Mouse (Mus musculus) hindbrain, embryonic 13.5 days (tissue): ENCODE data around the gene D1Pas1. TPM values are rescaled to one million over a fixed set of nuclear protein-coding genes. Genes with fewer than 3 reads are reported as not detected.
A peak's percentile ranks its signal among the peaks of the same experiment; 100 is the strongest.

Experiments
- ATAC-seq: fragments of 200-750 bp; cut with Nextera tagmentation; 2 replicates; pipeline ENCODE4 v1.8.0; 2017; ENCODE audit warnings: moderate TSS enrichment; ENCODE audit not compliant: low FRiP score
- H3K27ac ChIP-seq: fragments of 300-500 bp; sonication (generic); 2 replicates; pipeline ENCODE4 v1.5.1; 2015; ENCODE audit warnings: inconsistent platforms, mild to moderate bottlenecking, moderate library complexity
- H3K27me3 ChIP-seq: fragments of 300-500 bp; sonication (generic); 2 replicates; pipeline ENCODE4 v1.6.1; 2015; ENCODE audit warnings: mild to moderate bottlenecking, inconsistent platforms
- H3K36me3 ChIP-seq: fragments of 300-500 bp; sonication (generic); 2 replicates; pipeline ENCODE4 v1.6.1; 2015; ENCODE audit warnings: mild to moderate bottlenecking, inconsistent platforms
- H3K4me1 ChIP-seq: fragments of 300-500 bp; sonication (generic); replicated peaks from 2 replicates; pipeline ENCODE4 v1.6.1; 2015; ENCODE audit warnings: inconsistent platforms
- H3K4me2 ChIP-seq: fragments of 300-500 bp; sonication (generic); 2 replicates; pipeline ENCODE4 v1.6.1; 2015; ENCODE audit warnings: inconsistent platforms, mild to moderate bottlenecking, moderate library complexity
- H3K4me3 ChIP-seq: fragments of 300-500 bp; sonication (generic); 2 replicates; pipeline ENCODE4 v1.5.1; 2015; ENCODE audit warnings: mild to moderate bottlenecking, inconsistent platforms
- H3K9ac ChIP-seq: fragments of 300-500 bp; sonication (generic); 2 replicates; pipeline ENCODE4 v1.6.1; 2015; ENCODE audit warnings: mild to moderate bottlenecking, inconsistent platforms
- H3K9me3 ChIP-seq: fragments of 300-500 bp; sonication (generic); 2 replicates; pipeline ENCODE4 v1.6.1; 2016; ENCODE audit warnings: inconsistent platforms
- WGBS: fragments of 180-500 bp; shearing (Covaris S2); methylation state at CpG from one replicate; pipeline ENCODE4 v1.1.7; 2015; 5-methylcytosine and 5-hydroxymethylcytosine counted together
- polyA plus RNA-seq: library from polyadenylated mRNA; unstranded; fragments of >200 nt; fragmentation: Nextera tagmentation; extraction: Ambion mirVana; gene quantifications from 2 replicates; pipeline ENCODE4 v1.2.1, GENCODE M21; 2015

The D1Pas1 gene
- polyA plus RNA-seq, 1 experiment from 2014 or later, result 0.21 TPM

DNA sequence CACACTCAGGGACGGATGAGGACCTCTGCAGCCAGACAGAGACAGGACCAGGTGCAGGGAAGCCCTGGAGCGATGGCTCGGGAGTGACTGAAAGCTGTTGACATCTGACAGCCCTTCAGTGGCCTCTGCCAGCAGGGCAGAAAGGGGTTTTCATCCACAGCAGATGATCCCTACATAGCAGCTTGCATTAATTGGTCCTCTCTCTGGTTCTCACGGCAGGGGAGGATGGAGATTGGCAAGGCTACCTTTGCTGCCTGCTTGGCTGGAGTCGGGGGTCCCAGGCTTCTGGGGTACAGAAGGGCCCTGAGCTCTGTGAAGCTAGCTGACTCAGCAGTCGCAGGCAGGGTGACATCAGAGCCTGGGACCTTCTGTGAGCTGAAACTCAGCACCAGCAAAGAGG lies 24.3 kb downstream of the D1Pas1 start:
- Histone ChIP-seq H3K27me3 (no peaks in the 10 kb centered on the region), H3K4me1 (peaks cover 11% of the 10 kb centered on the region), H3K9me3 (no peaks in the 10 kb centered on the region), H3K4me3 (no peak overlapping the region), H3K4me2 (no peak overlapping the region), H3K27ac (no peak overlapping the region), H3K36me3 (no peaks in the 10 kb centered on the region), H3K9ac (no peak overlapping the region)
- WGBS, result 58% methylated on average over 6 of the region's 6 CpGs
- ATAC-seq, result no peak

DNA sequence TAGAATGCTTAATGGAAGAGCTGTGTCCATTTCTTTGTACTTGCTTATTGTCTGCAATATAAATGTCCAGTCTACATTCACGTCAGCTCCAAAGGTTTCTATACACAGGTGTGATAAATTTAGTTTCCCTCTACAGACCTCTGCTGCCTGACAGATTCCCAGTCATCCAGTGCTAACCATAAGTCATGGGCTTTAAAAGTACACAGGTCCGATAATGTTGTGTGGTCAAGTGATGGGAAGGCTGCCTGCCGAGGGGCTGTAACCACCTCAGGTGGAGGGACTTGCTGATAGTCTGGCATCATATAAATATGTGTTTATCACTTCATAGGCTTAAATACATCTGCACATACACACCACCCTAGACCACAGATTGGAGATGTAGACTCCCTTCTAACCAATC lies 24.9 kb downstream of the D1Pas1 start:
- H3K36me3 ChIP-seq, result no peaks in the 10 kb centered on the region
- WGBS, result 91% methylated on average over 3 of the region's 3 CpGs
- no peak overlapping the region for H3K27ac ChIP-seq
- H3K27me3 ChIP-seq, result no peaks in the 10 kb centered on the region
- H3K4me1 ChIP-seq, result peaks cover 12% of the 10 kb centered on the region
- H3K9me3 ChIP-seq, result no peaks in the 10 kb centered on the region
- no peak overlapping the region for H3K4me2 ChIP-seq
- no peak overlapping the region for H3K9ac ChIP-seq
- no peak overlapping the region for H3K4me3 ChIP-seq
- no peak for ATAC-seq

DNA sequence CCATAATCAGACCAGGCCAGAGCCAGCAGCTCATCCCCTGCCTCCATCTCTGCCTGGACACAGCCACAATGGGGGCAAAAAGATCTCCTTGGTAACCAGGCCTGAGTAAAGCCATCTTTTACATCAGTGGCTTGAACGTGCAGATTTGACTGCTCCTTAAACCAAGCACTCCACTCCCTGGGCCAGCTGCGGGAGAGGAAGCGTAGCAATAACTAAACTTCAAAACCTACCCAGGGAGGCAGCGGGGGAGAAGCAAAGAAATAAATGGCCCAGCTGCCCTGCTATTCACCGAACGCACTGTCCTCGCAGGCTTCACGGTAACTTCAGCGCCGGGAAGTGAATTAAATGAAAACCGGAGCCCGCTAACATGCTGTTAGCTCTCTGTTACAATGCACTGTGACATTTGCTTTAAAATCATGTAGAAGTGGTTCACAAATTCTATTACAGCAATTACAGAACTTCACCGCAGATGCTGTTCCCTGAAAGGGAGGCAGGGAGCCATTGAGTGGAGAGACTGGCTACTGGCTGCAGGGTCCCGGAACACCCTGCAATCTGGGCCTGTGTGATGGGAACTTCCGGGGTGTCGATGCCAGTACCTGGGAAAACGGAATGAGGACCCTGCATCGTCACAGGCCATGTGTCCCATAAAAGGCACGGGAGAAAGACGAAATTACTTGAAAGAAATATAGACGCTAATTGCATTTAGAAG lies 30.5 kb downstream of the D1Pas1 start:
- Histone ChIP-seq H3K4me3 (no peak overlapping the region), H3K9me3 (no peaks in the 10 kb centered on the region), H3K4me1 (peaks cover 10% of the 10 kb centered on the region), H3K27me3 (no peaks in the 10 kb centered on the region), H3K9ac (no peak overlapping the region), H3K4me2 (0 out of 2 replicates have a peak overlapping the region, but pooled peaks have one; percentile 13), H3K36me3 (no peaks in the 10 kb centered on the region), H3K27ac (no peak overlapping the region)
- WGBS, result 46% methylated on average over 21 of the region's 21 CpGs
- ATAC-seq, result no peak

DNA sequence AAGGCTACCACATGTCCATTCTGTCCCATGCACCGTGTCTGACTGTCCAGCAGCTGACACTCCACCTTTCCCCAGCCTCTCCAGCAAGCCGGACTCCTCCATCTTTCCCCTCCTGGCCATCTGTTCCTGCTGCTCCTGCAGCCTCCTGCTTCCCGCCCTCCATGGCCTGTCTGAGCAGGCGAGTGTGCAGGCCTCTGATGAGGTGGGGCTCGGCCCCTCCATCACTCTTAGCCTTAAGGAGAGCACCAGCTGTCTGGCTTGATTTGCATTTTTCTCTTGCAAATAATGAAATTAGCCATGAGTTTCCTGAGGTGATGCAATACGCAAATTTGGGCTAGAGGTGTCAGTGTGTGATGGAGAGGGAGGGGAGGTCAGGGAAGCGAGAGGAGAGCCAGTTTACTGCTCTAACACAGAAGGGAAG lies 36.2 kb downstream of the D1Pas1 start:
- H3K9ac ChIP-seq, result no peak overlapping the region
- no peak overlapping the region for H3K27ac ChIP-seq
- H3K4me1 ChIP-seq, result peaks cover 5% of the 10 kb centered on the region
- no peak overlapping the region for H3K4me3 ChIP-seq
- no peak for ATAC-seq
- WGBS, result 38% methylated on average over 7 of the region's 7 CpGs
- no peak overlapping the region for H3K4me2 ChIP-seq
- H3K27me3 ChIP-seq, result 0 out of 2 replicates have a peak, but pooled peaks cover 3% of the 10 kb centered on the region
- no peaks in the 10 kb centered on the region for H3K9me3 ChIP-seq
- no peaks in the 10 kb centered on the region for H3K36me3 ChIP-seq

DNA sequence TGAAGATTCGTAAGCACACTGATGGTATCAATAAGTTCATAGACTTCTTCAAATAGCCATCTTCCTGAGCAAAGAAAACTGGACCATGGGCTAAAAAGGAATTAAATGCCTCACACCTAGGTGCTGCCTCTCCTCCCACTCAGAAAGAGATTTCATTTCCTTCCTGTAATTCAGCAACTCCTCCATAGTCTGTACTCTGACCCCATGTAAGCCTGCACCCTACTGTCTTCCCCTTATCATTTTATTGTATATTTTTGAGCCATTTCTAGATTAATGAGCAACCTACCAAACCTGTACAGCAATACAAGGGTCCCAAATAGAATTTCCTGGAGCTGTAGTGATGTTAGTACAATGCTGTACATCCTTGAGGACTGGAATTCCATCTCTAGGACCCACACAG lies 37.1 kb downstream of the D1Pas1 start:
- no peak for ATAC-seq
- H3K4me1 ChIP-seq, result peaks cover 5% of the 10 kb centered on the region
- WGBS, result 95% methylated on average over 1 of the region's 1 CpGs
- H3K4me3 ChIP-seq, result no peak overlapping the region
- H3K27me3 ChIP-seq, result 0 out of 2 replicates have a peak, but pooled peaks cover 3% of the 10 kb centered on the region
- H3K36me3 ChIP-seq, result no peaks in the 10 kb centered on the region
- H3K4me2 ChIP-seq, result no peak overlapping the region
- no peaks in the 10 kb centered on the region for H3K9me3 ChIP-seq
- no peak overlapping the region for H3K9ac ChIP-seq
- no peak overlapping the region for H3K27ac ChIP-seq

DNA sequence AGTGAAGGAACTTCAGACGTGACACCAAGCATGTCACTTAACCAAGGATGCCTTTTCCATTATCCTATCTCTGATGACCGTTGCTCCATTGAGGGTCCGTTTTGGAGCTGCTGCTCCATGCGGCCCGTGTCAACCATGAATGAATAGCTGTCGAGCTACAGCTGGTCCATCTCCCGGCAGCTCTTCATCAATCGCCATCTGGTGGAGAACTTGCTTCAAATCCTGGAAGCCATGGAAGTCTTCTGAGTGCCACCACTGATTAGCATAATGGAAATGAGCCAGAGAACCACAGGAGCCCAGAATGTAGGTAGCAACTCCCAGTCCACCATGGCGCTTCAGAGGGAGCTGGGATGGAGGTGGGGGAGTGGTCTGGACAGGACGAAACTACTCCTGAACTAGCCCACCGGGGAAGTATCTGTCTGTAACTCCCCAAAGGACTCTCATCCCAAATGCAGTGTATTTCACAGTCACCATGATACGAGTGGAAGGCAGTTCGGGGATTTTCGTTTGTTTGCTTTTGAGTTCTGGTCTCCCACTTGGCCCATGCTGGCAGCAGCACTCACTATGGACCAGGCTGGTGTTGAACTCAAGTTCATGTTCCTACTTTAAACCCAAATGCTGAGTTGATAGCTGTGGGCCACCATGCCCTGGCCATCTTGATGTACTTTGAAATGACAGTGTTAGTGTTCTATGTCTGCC lies 39.2 kb downstream of the D1Pas1 start:
- no peaks in the 10 kb centered on the region for H3K36me3 ChIP-seq
- no peaks in the 10 kb centered on the region for H3K9me3 ChIP-seq
- H3K9ac ChIP-seq, result no peak overlapping the region
- H3K27me3 ChIP-seq, result 0 out of 2 replicates have a peak, but pooled peaks cover 3% of the 10 kb centered on the region
- no peak for ATAC-seq
- peaks cover 5% of the 10 kb centered on the region for H3K4me1 ChIP-seq
- H3K4me2 ChIP-seq, result no peak overlapping the region
- no peak overlapping the region for H3K27ac ChIP-seq
- no peak overlapping the region for H3K4me3 ChIP-seq
- 84% methylated on average over 14 of the region's 14 CpGs for WGBS

DNA sequence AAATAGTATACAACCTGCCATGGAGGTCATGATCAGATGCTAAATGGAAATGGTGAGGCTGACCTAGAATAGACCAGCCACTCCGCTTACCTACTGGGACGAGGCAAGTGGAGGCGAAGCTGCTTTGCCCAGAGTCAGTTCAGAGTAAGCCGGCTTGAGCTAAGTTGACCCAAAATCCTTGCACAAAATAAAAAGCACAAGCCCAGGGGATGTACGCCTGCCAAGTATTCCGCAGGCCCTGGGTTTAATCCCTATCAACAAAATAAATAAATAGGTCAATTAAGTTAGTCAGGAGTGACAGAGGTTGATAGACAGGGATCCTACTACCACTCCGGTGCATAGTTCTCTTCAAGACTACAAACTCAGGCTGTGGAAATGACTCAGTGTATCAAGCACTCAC lies 41.0 kb downstream of the D1Pas1 start:
- no peak overlapping the region for H3K4me3 ChIP-seq
- WGBS, result 91% methylated on average over 7 of the region's 7 CpGs
- H3K9me3 ChIP-seq, result no peaks in the 10 kb centered on the region
- peaks cover 7% of the 10 kb centered on the region for H3K4me1 ChIP-seq
- 0 out of 2 replicates have a peak, but pooled peaks cover 3% of the 10 kb centered on the region for H3K27me3 ChIP-seq
- no peak overlapping the region for H3K27ac ChIP-seq
- H3K9ac ChIP-seq, result no peak overlapping the region
- H3K36me3 ChIP-seq, result no peaks in the 10 kb centered on the region
- ATAC-seq, result no peak
- H3K4me2 ChIP-seq, result no peak overlapping the region

DNA sequence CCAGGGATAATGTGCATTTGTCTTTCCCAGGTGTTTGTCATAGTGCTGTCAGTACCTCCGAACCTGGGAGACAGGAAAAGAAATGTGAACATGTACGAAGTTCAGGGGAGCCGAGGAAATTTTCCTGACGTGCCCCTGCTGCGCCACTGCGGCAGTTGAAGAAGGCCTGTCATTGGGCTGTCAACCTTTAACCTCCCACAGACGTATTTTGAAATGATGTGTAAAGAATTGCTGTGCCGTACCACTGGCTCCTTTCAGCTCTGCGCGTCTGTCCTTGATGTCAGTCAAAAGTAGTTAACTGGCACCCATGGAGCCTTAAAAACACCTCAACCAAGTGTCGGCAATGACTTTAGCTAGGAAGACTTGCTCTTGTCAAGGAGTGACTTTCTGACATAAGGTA lies 42.9 kb downstream of the D1Pas1 start:
- H3K9ac ChIP-seq, result no peak overlapping the region
- ATAC-seq, result no peak
- no peak overlapping the region for H3K4me3 ChIP-seq
- no peak overlapping the region for H3K4me2 ChIP-seq
- no peaks in the 10 kb centered on the region for H3K36me3 ChIP-seq
- 73% methylated on average over 11 of the region's 11 CpGs for WGBS
- no peaks in the 10 kb centered on the region for H3K9me3 ChIP-seq
- H3K27me3 ChIP-seq, result no peaks in the 10 kb centered on the region
- peaks cover 4% of the 10 kb centered on the region for H3K4me1 ChIP-seq
- no peak overlapping the region for H3K27ac ChIP-seq

DNA sequence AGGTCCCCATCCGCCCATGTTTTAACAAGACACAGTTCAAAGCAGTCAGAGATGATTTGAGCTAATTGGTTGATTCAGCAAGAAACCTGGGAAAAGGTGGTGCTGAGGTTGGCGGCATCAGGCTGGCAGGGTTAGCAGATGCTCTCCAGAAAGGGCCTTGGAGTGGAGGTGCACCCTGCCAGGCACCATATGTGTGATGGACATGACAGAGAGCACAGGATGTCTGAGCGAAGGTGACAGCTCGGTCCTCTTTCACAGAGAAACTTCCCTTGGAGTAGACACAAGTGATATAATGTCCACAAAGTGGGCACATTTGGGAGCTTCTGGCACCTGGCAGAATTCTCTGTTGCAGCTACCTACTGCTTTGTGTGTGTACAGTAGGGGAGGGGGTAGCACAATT lies 44.4 kb downstream of the D1Pas1 start:
- no peak for ATAC-seq
- H3K4me3 ChIP-seq, result no peak overlapping the region
- no peak overlapping the region for H3K9ac ChIP-seq
- H3K27ac ChIP-seq, result no peak overlapping the region
- peaks cover 4% of the 10 kb centered on the region for H3K4me1 ChIP-seq
- WGBS, result 69% methylated on average over 4 of the region's 4 CpGs
- no peaks in the 10 kb centered on the region for H3K36me3 ChIP-seq
- no peaks in the 10 kb centered on the region for H3K27me3 ChIP-seq
- H3K9me3 ChIP-seq, result no peaks in the 10 kb centered on the region
- no peak overlapping the region for H3K4me2 ChIP-seq

DNA sequence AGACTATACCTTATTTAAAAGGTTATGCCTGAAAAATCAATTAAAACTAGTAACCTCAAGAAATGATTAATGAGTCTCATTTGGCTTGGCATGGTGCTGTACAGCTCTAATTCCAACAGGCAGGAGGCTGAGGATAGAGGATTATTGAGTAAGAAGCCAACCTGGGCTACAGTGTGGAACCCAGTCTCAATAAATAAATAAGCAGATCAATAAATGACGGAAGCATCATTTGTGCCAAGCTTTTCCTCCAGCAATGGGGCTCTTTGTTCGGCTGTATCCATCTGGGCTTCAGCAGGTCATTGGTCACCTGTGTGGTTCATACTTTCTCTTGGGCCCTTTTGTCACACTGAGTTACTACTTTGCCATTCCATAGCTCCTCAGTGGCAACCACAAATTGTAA lies 46.9 kb downstream of the D1Pas1 start:
- no peak overlapping the region for H3K4me2 ChIP-seq

DNA sequence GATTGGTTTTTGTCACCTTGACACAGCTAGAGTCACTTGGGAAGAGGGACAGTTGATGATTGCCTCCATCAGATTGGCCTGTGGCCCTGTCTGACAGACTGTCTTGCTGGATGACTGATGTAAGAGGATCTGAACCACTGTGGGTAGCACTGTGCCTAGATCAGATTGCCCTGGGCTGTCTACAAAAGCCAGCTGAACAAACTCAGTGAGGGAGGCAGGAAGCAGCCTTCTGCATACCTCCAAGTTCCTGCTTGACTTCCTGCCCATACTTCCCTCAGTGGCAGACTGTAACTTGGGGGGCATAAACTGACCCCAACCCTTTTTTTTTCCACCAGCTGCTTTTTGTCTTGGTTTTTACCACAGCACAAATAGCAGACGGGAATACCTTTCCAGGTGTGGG lies 48.5 kb downstream of the D1Pas1 start:
- no peaks in the 10 kb centered on the region for H3K27me3 ChIP-seq
- H3K36me3 ChIP-seq, result no peaks in the 10 kb centered on the region
- no peaks in the 10 kb centered on the region for H3K9me3 ChIP-seq
- H3K27ac ChIP-seq, result no peak overlapping the region
- 86% methylated on average over 1 of the region's 1 CpGs for WGBS
- no peak overlapping the region for H3K9ac ChIP-seq
- no peak for ATAC-seq
- no peak overlapping the region for H3K4me3 ChIP-seq
- peaks cover 4% of the 10 kb centered on the region for H3K4me1 ChIP-seq
- H3K4me2 ChIP-seq, result no peak overlapping the region

More for the DNA sequence above, 46.9 kb downstream of the D1Pas1 start:
- 90% methylated on average over 2 of the region's 2 CpGs for WGBS
- Histone ChIP-seq H3K27ac (no peak overlapping the region), H3K36me3 (no peaks in the 10 kb centered on the region), H3K9ac (no peak overlapping the region), H3K27me3 (no peaks in the 10 kb centered on the region), H3K4me3 (no peak overlapping the region), H3K9me3 (no peaks in the 10 kb centered on the region), H3K4me1 (peaks cover 4% of the 10 kb centered on the region)
- ATAC-seq, result no peak

DNA sequence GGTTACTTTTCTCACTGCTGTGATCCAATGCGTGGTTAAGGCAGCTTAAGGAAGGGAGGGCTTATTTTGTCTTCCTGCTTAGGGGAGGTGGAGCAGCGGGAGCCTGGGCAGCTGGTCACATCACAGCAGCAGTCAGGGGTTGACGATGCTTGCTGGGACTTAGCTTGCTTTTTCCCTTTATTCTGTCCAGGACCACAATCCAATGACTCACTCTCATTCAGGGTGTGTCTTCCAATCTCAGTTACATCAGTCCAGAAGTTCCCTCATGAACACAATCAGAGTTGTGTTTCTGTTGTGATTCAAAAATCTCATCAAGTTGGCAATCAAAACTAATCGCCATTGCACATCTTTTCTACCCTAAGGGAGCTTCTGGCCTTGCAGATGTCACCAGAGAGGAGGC lies 48.9 kb downstream of the D1Pas1 start:
- H3K27me3 ChIP-seq, result no peaks in the 10 kb centered on the region
- H3K27ac ChIP-seq, result no peak overlapping the region
- H3K4me2 ChIP-seq, result no peak overlapping the region
- H3K9me3 ChIP-seq, result no peaks in the 10 kb centered on the region
- ATAC-seq, result no peak
- no peak overlapping the region for H3K9ac ChIP-seq
- 58% methylated on average over 4 of the region's 4 CpGs for WGBS
- H3K4me1 ChIP-seq, result peaks cover 4% of the 10 kb centered on the region
- H3K36me3 ChIP-seq, result no peaks in the 10 kb centered on the region
- no peak overlapping the region for H3K4me3 ChIP-seq

DNA sequence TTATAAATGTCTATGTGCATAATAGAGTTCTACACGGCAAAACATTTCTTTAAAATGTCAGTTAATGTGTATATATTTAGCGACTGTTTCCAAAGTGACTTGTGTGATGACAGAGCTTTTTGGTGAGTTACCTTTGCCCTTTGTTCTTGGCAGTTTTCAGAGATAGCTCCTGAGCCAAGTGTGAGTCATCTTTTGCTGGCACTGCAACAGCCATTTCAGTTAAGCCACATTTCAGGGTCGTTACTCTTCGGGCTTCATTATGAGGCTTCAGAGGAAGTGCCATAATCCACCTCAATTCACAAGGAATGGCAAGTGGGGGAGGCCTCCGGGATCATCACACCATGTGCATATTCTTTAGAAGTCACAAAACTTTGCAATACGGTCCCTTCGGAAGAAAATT lies 52.8 kb downstream of the D1Pas1 start:
- Histone ChIP-seq H3K27me3 (no peaks in the 10 kb centered on the region), H3K27ac (no peak overlapping the region), H3K4me3 (no peak overlapping the region), H3K4me1 (no peaks in the 10 kb centered on the region; the same call in 1 of the 2 replicates), H3K36me3 (no peaks in the 10 kb centered on the region), H3K9me3 (no peaks in the 10 kb centered on the region), H3K9ac (no peak overlapping the region), H3K4me2 (no peak overlapping the region)
- 92% methylated on average over 7 of the region's 7 CpGs for WGBS
- ATAC-seq, result no peak
